Mouse (Mus musculus) embryonic facial prominence, embryonic 12.5 days (tissue): ENCODE measurements around the gene Kdm2b. TPM values are rescaled to one million over a fixed set of nuclear protein-coding genes. Genes with fewer than 3 reads are reported as not detected.

Experiments
- ATAC-seq: fragments of 200-750 bp; cut with Nextera tagmentation; 2 replicates; pipeline ENCODE4 v1.8.0; 2017; ENCODE audit not compliant: insufficient number of reproducible peaks, insufficient read depth, low FRiP score, low TSS enrichment
- H3K27ac ChIP-seq: fragments of 300-500 bp; sonication (generic); 2 replicates; pipeline ENCODE4 v1.5.1; 2016; ENCODE audit warnings: mild to moderate bottlenecking
- H3K27me3 ChIP-seq: fragments of 300-500 bp; sonication (generic); 2 replicates; pipeline ENCODE4 v1.6.1; 2016; ENCODE audit warnings: mild to moderate bottlenecking, moderate library complexity
- H3K36me3 ChIP-seq: fragments of 300-500 bp; sonication (generic); 2 replicates; pipeline ENCODE4 v1.6.1; 2016; ENCODE audit warnings: mild to moderate bottlenecking
- H3K4me1 ChIP-seq: fragments of 300-500 bp; sonication (generic); 2 replicates; pipeline ENCODE4 v1.6.1; 2016
- H3K4me2 ChIP-seq: fragments of 300-500 bp; sonication (generic); replicated peaks from 2 replicates; pipeline ENCODE4 v1.6.1; 2016; ENCODE audit warnings: mild to moderate bottlenecking, moderate library complexity
- H3K4me3 ChIP-seq: fragments of 300-500 bp; sonication (generic); 2 replicates; pipeline ENCODE4 v1.5.1; 2016; ENCODE audit warnings: mild to moderate bottlenecking
- H3K9ac ChIP-seq: fragments of 300-500 bp; sonication (generic); 2 replicates; pipeline ENCODE4 v1.6.1; 2016; ENCODE audit warnings: mild to moderate bottlenecking, moderate library complexity
- H3K9me3 ChIP-seq: fragments of 300-500 bp; sonication (generic); 2 replicates; pipeline ENCODE4 v1.6.1; 2016; ENCODE audit warnings: mild to moderate bottlenecking, moderate library complexity
- WGBS: fragments of 180-500 bp; shearing (Covaris S2); methylation state at CpG from one replicate; pipeline ENCODE4 v1.1.7; 2016; 5-methylcytosine and 5-hydroxymethylcytosine counted together
- polyA plus RNA-seq: library from polyadenylated mRNA; unstranded; fragments of >200 nt; fragmentation: Nextera tagmentation; extraction: Ambion mirVana; gene quantifications from 2 replicates; pipeline ENCODE4 v1.2.1, GENCODE M21; 2016

The Kdm2b gene
- polyA plus RNA-seq, 1 experiment from 2014 or later, result 84.4 TPM

- Histone ChIP-seq H3K4me3 (peak overlapping the region; percentile 77), H3K27me3 (no peaks in the 10 kb centered on the region), H3K9ac (0 out of 2 replicates have a peak overlapping the region, but pooled peaks have one; percentile 78), H3K36me3 (peaks cover 21% of the 10 kb centered on the region), H3K4me1 (peaks cover 7% of the 10 kb centered on the region), H3K27ac (peak overlapping the region; percentile 97), H3K4me2 (peak overlapping the region; percentile 59), H3K9me3 (no peaks in the 10 kb centered on the region)
- 0% methylated on average over 10 of the region's 10 CpGs for WGBS
- peak; percentile 50 for ATAC-seq
Measured at GRCm38 (mm10) chr5:122821524-122821885, 168.1 kb downstream of the Kdm2b start.

GRCm38 (mm10) chr5:122820777-122821523 is 168.7 kb downstream of the Kdm2b start, which contains the start of gene Anapc5:
TSS of gene Anapc5 (minus strand) at chr5:122821339.
- Histone ChIP-seq H3K36me3 (peaks cover 25% of the 10 kb centered on the region), H3K27me3 (no peaks in the 10 kb centered on the region), H3K4me3 (peak within 1 kb of the TSS; percentile 77), H3K9ac (peak within 1 kb of the TSS; percentile 78), H3K9me3 (no peaks in the 10 kb centered on the region), H3K4me1 (peaks cover 7% of the 10 kb centered on the region), H3K27ac (peak within 1 kb of the TSS; percentile 97), H3K4me2 (peak within 1 kb of the TSS; percentile 59)
- peak; percentile 100 for ATAC-seq
- under 1% methylated on average over 55 of the region's 55 CpGs for WGBS

Other genes starting within 250 kb of the Kdm2b start
- gene Camkk2, start 210.4 kb downstream of the Kdm2b start, polyA plus RNA-seq, result 43.1 and 44.6 TPM in 2 replicates
- 478 and 484 TPM in 2 replicates for gene Anapc5, start 168.5 kb downstream of the Kdm2b start, polyA plus RNA-seq
- gene Rnf34, start 139.8 kb downstream of the Kdm2b start, polyA plus RNA-seq, result 36.7 and 40.7 TPM in 2 replicates
- gene Orai1, start 25.3 kb upstream of the Kdm2b start, polyA plus RNA-seq, result 12.3 and 14.8 TPM in 2 replicates
- not detected in 2 replicates for gene Morn3, start 57.2 kb upstream of the Kdm2b start, polyA plus RNA-seq
- gene Tmem120b, start 78.6 kb upstream of the Kdm2b start, polyA plus RNA-seq, result 14.8 and 16.6 TPM in 2 replicates
- 2.9 and 3.4 TPM in 2 replicates for gene Rhof, start 142.9 kb upstream of the Kdm2b start, polyA plus RNA-seq
- 11.7 and 12.4 TPM in 2 replicates for gene Setd1b, start 152.4 kb upstream of the Kdm2b start, polyA plus RNA-seq
- gene Psmd9, start 179.6 kb upstream of the Kdm2b start, polyA plus RNA-seq, result 89.0 and 95.5 TPM in 2 replicates
- gene Hpd, start 192.9 kb upstream of the Kdm2b start, polyA plus RNA-seq, result not detected in 2 replicates